Mouse (Mus musculus) neural tube, embryonic 11.5 days (tissue): ENCODE measurements around the gene Zscan2. TPM values are rescaled to one million over a fixed set of nuclear protein-coding genes. Genes with fewer than 3 reads are reported as not detected.

ENCODE experiments used
- ATAC-seq: fragments of 200-750 bp; cut with Nextera tagmentation; 2 replicates; pipeline ENCODE4 v1.8.0; 2017; ENCODE audit warnings: moderate number of reproducible peaks, mild to moderate bottlenecking, moderate TSS enrichment, moderate library complexity; ENCODE audit not compliant: insufficient read depth, low FRiP score, low TSS enrichment
- DNase-seq: peaks from one replicate; pipeline ENCODE4 v3.0.0-alpha.2; 2015; ENCODE audit warnings: low spot score
- H3K27ac ChIP-seq: fragments of 300-500 bp; sonication (generic); 2 replicates; pipeline ENCODE4 v1.5.1; 2014; ENCODE audit warnings: low read depth, mild to moderate bottlenecking, low read length
- H3K27me3 ChIP-seq: fragments of 300-500 bp; sonication (generic); 2 replicates; pipeline ENCODE4 v1.6.1; 2014; ENCODE audit warnings: mild to moderate bottlenecking, low read length, mixed read lengths; ENCODE audit not compliant: control insufficient read depth, insufficient read depth
- H3K36me3 ChIP-seq: fragments of 300-500 bp; sonication (generic); 2 replicates; pipeline ENCODE4 v1.6.1; 2014; ENCODE audit warnings: mild to moderate bottlenecking, low read length, moderate library complexity, mixed read lengths; ENCODE audit not compliant: control insufficient read depth, insufficient read depth
- H3K4me1 ChIP-seq: fragments of 300-500 bp; sonication (generic); 2 replicates; pipeline ENCODE4 v1.6.1; 2014; ENCODE audit warnings: low read length, mixed read lengths; ENCODE audit not compliant: control insufficient read depth, insufficient read depth
- H3K4me2 ChIP-seq: fragments of 300-500 bp; sonication (generic); 2 replicates; pipeline ENCODE4 v1.6.1; 2014; ENCODE audit warnings: low read depth, mild to moderate bottlenecking, moderate library complexity
- H3K4me3 ChIP-seq: fragments of 300-500 bp; sonication (generic); 2 replicates; pipeline ENCODE4 v1.5.1; 2014; ENCODE audit warnings: low read depth, low read length
- H3K9ac ChIP-seq: fragments of 300-500 bp; sonication (generic); 2 replicates; pipeline ENCODE4 v1.6.1; 2014; ENCODE audit warnings: mild to moderate bottlenecking, low read length
- H3K9me3 ChIP-seq: fragments of 300-500 bp; sonication (generic); 2 replicates; pipeline ENCODE4 v1.6.1; 2016; ENCODE audit warnings: low read length; ENCODE audit not compliant: control insufficient read depth
- WGBS: fragments of 180-500 bp; shearing (Covaris S2); extraction: QIAGEN DNeasy Blood & Tissue Kit; methylation state at CpG from one replicate; pipeline ENCODE4 v1.1.7; 2014; 5-methylcytosine and 5-hydroxymethylcytosine counted together
- polyA plus RNA-seq: library from polyadenylated mRNA; unstranded; fragments of >200 nt; fragmentation: Nextera tagmentation; extraction: Ambion mirVana; gene quantifications from 2 replicates; pipeline ENCODE4 v1.2.1, GENCODE M21; 2014

The Zscan2 gene
- 4.2 and 4.9 TPM in 2 replicates for polyA plus RNA-seq

DNA sequence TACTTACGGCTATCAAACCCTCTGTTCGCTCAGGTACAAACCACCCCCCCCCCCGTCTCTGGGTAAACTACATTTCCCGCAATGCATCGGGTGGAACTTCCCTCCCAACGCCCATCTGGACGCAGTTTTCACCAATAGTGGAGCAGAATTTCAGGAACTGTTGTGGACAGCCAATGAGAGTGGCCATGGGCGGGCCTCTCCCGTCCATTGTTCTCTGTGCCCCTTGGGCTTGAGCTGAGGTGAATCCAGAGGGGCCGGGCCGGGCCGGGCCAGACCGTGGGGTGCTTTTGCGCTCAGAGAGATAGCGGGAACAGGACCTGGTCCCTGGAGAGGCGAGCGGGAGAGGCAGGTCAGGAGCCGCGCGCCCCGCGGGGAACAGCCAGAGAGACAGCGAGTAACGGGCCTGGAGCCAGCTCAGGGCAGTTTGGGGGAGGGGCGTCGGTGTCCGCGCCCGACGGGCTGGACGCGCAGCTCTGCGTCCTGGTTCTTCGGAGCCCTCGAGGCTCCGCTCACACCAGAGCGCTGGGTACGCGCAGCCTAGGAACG is at the start of gene Zscan2:
Gene Zscan2, plus strand, starts transcription at position 192 of the 546 bp plus-strand sequence.
- H3K4me2 ChIP-seq = peak within 1 kb of the TSS; percentile 94
- no peaks in the 10 kb centered on the region for H3K4me1 ChIP-seq
- peak; percentile 98 for ATAC-seq
- no peaks in the 10 kb centered on the region for H3K9me3 ChIP-seq
- H3K4me3 ChIP-seq = peak within 1 kb of the TSS; percentile 78
- peak; percentile 92 for DNase-seq
- H3K9ac ChIP-seq = peak within 1 kb of the TSS; percentile 97
- peak within 1 kb of the TSS; percentile 93 for H3K27ac ChIP-seq
- H3K27me3 ChIP-seq = no peaks in the 10 kb centered on the region
- WGBS = under 1% methylated on average over 40 of the region's 40 CpGs
- H3K36me3 ChIP-seq = no peaks in the 10 kb centered on the region

DNA sequence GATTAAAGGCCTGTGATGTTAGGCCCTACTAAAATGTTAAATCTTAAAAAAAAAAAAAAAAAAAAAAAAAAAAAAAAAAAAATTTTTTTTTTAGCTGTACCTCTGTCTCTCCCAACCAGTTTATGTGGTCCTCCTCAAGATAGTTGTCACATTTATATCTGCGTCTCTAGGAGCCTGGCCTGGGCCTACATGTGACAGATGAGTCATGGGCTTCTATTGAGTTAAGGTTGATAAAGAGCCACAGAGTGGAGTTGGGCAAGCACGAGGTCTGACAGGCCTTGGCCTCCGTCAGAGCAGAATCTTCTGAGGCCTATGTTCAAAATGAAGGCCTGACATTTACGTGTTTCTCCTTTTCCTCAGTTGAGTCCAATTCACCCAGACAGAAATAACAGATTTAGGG is 47.3 kb upstream of the Zscan2 start:
- Histone ChIP-seq H3K4me3 (no peak overlapping the region), H3K27ac (no peak overlapping the region), H3K9me3 (no peaks in the 10 kb centered on the region), H3K4me1 (no peaks in the 10 kb centered on the region), H3K9ac (no peak overlapping the region), H3K27me3 (no peaks in the 10 kb centered on the region), H3K4me2 (no peak overlapping the region), H3K36me3 (no peaks in the 10 kb centered on the region)
- DNase-seq (no peak), ATAC-seq (no peak)
- 91% methylated on average over 4 of the region's 4 CpGs for WGBS

DNA sequence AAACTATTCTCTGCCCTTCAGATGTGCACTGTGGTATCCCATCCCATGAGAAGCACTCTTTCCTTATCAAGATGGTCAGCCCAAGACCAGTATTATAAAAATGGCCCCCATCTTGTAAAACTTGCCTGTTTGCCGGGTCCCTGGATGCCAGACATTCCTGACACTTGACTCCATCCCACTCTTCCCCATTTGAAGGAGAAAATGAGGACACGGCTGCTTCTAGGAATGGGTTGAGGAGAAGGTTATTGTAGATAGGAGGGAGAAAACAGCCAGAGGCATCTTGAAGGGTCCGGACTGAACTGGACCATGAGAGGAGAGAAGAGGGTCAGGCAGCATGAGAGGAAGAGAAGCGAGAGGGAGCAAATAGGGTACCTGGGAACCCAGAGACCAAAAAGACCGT is 44.1 kb upstream of the Zscan2 start:
- H3K4me3 ChIP-seq = no peak overlapping the region
- no peak overlapping the region for H3K27ac ChIP-seq
- 72% methylated on average over 5 of the region's 5 CpGs for WGBS
- no peak for DNase-seq
- H3K36me3 ChIP-seq = no peaks in the 10 kb centered on the region
- H3K27me3 ChIP-seq = no peaks in the 10 kb centered on the region
- ATAC-seq = no peak
- H3K9me3 ChIP-seq = no peaks in the 10 kb centered on the region
- H3K9ac ChIP-seq = no peak overlapping the region
- H3K4me1 ChIP-seq = no peaks in the 10 kb centered on the region
- H3K4me2 ChIP-seq = no peak overlapping the region

DNA sequence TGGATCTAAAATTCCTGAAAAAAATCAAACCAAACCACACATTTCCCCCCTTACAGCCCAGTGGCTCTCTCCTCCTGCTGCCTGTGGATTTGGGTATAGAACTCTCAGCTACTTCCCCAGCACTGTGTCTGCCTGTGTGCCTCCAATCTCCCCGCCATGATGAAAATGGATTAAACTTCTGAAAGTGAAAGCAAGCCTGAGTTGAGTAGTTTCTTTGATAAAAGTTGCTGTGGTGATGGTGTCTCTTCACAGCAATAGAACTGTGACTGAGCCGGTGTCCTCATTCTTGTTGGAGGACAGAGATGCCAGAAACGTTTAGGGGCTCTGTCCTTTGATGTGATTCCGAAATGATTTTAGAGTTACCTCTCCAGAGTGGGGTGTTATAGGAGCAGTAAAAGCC is 39.9 kb upstream of the Zscan2 start:
- DNase-seq (no peak), ATAC-seq (no peak)
- no peaks in the 10 kb centered on the region for H3K27me3 ChIP-seq
- H3K9ac ChIP-seq = no peak overlapping the region
- no peak overlapping the region for H3K4me3 ChIP-seq
- H3K27ac ChIP-seq = no peak overlapping the region
- no peaks in the 10 kb centered on the region for H3K4me1 ChIP-seq
- no peaks in the 10 kb centered on the region for H3K36me3 ChIP-seq
- no peaks in the 10 kb centered on the region for H3K9me3 ChIP-seq
- 63% methylated on average over 4 of the region's 4 CpGs for WGBS
- H3K4me2 ChIP-seq = no peak overlapping the region

DNA sequence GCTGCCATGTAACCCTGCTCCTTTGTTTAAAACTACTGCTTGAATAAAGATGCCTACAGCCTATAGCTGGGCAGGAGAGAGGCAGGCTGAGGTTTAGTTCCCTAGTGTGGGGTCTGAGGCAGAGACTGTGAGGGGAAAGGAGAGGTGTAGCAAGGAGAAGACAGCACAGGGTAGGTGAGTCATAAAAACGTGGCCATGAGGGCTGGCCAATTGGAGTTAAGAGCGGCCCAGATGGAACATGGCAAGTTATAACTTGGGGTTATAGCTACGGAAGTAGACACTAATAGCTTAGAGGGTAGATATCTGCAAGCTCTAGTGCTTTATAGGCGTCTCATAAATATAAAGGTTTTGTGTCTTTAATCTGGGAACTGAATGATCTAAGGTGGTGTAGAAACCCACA is 37.5 kb upstream of the Zscan2 start:
- H3K9me3 ChIP-seq = no peaks in the 10 kb centered on the region
- no peaks in the 10 kb centered on the region for H3K4me1 ChIP-seq
- no peak overlapping the region for H3K4me3 ChIP-seq
- H3K36me3 ChIP-seq = no peaks in the 10 kb centered on the region
- DNase-seq (no peak), ATAC-seq (no peak)
- H3K4me2 ChIP-seq = no peak overlapping the region
- H3K27ac ChIP-seq = no peak overlapping the region
- 85% methylated on average over 4 of the region's 4 CpGs for WGBS
- no peak overlapping the region for H3K9ac ChIP-seq
- H3K27me3 ChIP-seq = no peaks in the 10 kb centered on the region

DNA sequence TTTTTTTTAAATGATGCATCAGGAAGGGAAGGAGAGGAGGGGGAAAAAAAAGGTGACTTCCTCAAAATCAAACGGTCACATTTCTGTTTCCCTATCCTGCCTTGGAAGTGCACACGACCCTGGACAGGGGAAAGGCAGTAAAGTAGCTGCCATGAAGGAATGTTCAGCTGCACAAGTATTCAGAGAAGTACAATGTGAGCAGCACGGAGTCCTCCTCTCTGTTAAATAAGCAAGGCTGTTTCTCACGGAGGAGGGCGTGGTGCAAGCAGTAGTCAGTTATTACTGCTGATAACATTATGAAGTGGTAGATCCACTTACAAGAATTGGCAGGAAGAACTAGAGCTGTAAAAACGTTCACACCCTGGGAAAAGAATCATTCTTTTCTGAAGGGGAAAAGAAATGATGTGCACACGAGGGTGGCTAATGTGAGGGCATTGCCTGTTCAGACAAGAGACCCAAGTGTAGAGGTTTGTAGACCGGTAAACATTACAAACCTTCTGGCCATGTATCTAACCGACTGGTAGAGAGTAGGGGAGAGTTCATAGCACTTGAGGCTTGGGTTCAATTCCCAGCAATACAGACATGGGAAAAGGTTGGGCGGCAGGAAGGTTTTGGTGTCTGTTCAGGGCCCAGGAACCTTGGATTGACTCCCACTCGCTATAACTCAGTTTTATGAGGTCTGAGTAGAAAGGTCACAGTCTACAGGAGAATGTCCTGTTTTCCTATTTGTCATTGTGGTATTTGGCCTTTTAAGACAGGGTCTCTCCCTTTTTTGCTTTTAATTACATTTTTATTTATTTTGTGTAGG is 36.6 kb upstream of the Zscan2 start:
- H3K4me1 ChIP-seq = no peaks in the 10 kb centered on the region
- H3K4me3 ChIP-seq = no peak overlapping the region
- H3K4me2 ChIP-seq = no peak overlapping the region
- no peak overlapping the region for H3K9ac ChIP-seq
- WGBS = 72% methylated on average over 11 of the region's 11 CpGs
- H3K9me3 ChIP-seq = no peaks in the 10 kb centered on the region
- no peak overlapping the region for H3K27ac ChIP-seq
- no peaks in the 10 kb centered on the region for H3K36me3 ChIP-seq
- ATAC-seq (no peak), DNase-seq (no peak)
- no peaks in the 10 kb centered on the region for H3K27me3 ChIP-seq

DNA sequence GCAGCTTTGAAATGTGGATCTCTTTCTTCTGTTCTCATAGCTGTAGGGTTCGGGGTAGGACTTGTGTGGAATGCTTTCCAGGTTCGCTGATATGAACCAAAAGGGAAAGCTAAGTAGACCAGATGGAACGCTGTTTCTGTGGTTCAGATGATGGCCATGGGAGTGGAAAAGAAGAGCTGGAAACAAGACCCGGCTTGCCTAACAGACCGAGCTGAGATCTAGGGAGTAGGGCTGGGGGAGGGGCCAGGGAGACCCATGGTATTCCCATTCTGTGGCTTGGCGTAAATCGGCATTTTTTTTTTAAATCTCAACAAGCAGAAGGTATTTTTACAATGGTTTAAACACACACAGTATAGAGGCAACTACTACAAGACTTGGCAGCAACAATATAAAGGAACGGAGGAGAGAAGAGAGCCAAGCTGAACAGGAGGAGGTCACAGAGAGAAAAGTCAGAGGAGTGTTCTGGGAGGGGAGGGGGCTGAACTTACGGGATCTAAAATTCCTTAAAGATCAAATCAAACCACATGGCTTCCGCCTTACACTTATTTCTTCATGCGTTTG is 34.8 kb upstream of the Zscan2 start, which contains the start of gene Iqgap1:
Gene Iqgap1, minus strand, starts transcription at position 132 of the 561 bp plus-strand sequence.
- DNase-seq (no peak), ATAC-seq (no peak)
- Histone ChIP-seq H3K9ac (no peak within 1 kb of the TSS), H3K9me3 (no peaks in the 10 kb centered on the region), H3K36me3 (no peaks in the 10 kb centered on the region), H3K4me3 (no peak within 1 kb of the TSS), H3K4me2 (no peak within 1 kb of the TSS), H3K27ac (no peak within 1 kb of the TSS), H3K4me1 (no peaks in the 10 kb centered on the region), H3K27me3 (no peaks in the 10 kb centered on the region)
- WGBS = 73% methylated on average over 11 of the region's 11 CpGs

DNA sequence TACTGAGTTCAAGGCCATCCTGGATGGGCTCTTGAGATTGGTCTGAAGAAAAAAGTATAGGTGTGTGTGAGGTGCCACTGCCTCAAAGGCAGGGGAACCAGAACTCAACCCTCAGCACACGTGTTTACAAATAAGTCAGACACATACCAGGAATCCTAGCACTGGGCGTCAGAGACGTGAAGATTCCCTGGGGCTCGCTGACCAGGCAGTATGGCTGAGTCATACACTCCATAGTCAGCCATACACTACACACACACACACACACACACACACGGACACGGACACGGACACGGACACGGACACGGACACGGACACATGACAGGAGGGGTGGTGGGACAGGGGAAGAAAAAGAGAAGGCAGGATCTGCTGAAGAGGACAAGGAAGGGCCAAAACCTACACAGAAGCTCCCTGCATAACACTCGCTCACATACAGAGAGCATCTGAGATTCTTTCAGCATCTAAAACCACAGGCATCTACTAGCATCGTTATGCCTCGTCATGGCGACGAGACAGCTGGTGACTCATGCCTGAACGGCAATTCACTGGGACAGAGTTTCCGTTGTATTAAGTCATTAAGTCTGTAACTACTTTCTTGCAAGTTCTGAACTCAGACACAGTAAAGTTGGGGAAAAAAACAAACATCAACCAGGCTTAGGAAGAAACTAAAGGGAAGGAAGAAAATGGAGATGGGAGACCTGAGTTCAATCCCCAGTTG is 32.4 kb upstream of the Zscan2 start:
- no peaks in the 10 kb centered on the region for H3K9me3 ChIP-seq
- no peaks in the 10 kb centered on the region for H3K4me1 ChIP-seq
- no peak for DNase-seq
- no peak overlapping the region for H3K27ac ChIP-seq
- 78% methylated on average over 18 of the region's 18 CpGs for WGBS
- ATAC-seq = no peak
- H3K36me3 ChIP-seq = no peaks in the 10 kb centered on the region
- H3K9ac ChIP-seq = no peak overlapping the region
- no peak overlapping the region for H3K4me2 ChIP-seq
- no peaks in the 10 kb centered on the region for H3K27me3 ChIP-seq
- H3K4me3 ChIP-seq = no peak overlapping the region
